Mouse (Mus musculus) T-helper 2 cell (primary cell): ENCODE data around the gene Cobll1.

Experiments used
- in situ Hi-C: fragments of 300-600 bp; cut with MboI, MseI; formaldehyde crosslinking; loops from one replicate; pipeline ENCODE4 v1.15.1; 2025; ENCODE audit warnings: high pct_unique_total_duplicates

Cobll1 gene

DNA sequence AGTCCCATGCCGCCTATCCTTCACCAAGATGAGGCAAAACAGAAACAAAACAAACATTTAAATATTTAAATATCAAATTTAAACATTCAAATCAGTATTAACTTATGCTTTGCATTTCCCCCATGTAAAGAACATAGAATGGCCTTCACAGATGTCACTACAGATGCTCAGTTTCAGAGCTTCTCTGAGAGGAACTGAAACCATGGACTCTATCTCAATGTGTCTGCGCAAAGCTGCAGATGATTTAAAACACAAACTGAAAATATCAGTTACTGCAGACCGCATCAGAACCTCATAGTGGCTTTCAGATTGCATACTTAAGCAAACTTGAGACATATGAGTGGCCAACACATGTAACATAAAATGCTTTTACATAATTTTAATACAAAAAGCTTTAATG lies 40.6 kb downstream of the Cobll1 start:
- in situ Hi-C loops: no loop called here

GRCm38 (mm10) chr2:65196994-65197393 lies 42.2 kb downstream of the Cobll1 start:
- in situ Hi-C loops: no loop called here

DNA sequence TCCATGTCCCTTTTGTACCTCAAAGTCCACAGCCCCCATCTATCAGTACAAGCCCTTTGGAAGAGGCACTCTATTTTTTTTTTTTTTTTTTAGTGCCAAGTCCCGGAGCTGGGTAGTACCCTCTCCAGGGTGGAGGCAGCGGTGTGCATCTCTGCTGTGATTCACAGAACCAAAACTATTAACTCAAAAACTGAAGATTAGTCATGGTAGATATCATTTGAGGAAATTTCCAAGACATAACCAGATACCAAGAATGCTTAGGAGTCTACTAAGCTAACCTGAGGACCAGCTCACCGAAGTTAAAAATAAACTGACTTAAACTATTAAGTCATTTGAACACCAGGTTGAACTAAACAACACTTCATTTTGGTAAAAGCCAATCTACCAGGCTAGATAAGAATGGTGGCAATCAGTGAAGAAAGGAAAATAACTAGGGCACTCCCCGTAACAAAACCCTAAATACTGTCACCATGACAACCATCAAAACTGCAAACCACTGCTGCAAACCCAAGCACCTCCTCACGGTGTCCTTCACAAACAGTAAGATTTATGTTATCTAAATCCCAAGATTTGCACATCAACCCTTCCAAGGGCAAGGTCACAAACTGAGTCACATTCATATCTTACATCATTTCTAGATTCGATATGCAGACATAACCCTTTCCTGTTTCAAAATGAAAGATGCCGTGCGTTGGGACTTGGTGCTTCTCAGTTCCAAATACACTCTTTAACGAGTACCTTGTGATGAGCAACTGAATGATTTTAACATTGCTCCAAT lies 43.8 kb downstream of the Cobll1 start:
- in situ Hi-C loops: no loop called here

DNA sequence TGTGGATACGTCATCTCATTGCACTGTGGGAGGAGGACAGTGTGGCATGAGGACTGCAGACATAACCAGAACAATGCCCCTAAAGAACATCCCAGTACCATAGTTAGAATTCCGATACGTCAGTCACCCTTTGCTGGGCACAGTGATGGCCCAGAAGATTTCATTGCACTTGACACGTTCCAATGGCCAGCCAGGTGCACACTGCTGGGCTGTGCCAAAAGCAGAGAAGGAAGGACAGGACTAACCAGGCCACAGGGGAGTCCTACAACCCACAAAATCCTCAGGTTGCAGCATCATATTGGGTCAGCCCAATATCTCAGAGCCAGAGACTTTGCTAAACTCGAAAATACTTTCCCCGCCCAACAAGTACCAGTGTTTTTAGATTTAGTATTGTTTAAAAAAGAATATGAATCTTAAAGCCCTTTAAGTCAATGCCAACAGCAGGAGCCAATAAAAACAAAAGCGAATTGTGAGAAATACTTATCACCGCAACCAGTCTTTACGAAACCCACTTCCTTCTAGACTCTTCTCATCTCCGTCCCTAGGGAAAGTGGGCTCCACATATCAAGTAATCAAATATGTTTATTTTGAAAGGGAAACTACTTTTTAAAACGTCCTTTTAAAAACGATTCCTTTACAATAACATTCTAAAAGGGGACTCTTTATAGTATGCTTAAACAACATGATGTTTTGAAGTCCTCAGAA lies 46.0 kb downstream of the Cobll1 start:
- in situ Hi-C loops: no loop called here

DNA sequence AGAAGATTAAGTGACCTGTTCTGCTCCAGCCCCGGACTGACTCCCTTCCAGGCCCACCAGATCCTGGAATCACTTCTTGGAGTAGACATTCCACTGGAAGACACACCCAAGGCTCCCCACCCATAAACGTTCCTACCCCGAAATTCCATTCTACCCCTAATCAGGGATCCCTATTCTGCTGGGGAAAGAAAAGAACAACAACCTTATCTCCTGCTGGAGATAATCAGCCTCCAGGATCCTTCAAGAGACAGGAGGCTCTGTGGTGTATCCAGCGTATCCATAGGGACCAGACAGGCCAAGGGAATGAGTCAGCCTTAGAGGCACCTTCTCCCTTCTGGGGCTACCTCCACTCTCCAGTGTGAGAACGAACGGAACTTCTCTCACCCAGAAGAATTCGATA lies 47.8 kb downstream of the Cobll1 start:
- in situ Hi-C loops: no loop called here

- in situ Hi-C loops: no loop called here
Measured at GRCm38 (mm10) chr2:65189346-65189745, 49.9 kb downstream of the Cobll1 start.

- in situ Hi-C loops: no loop called here
Measured at GRCm38 (mm10) chr2:65188585-65188984, 50.6 kb downstream of the Cobll1 start.

DNA sequence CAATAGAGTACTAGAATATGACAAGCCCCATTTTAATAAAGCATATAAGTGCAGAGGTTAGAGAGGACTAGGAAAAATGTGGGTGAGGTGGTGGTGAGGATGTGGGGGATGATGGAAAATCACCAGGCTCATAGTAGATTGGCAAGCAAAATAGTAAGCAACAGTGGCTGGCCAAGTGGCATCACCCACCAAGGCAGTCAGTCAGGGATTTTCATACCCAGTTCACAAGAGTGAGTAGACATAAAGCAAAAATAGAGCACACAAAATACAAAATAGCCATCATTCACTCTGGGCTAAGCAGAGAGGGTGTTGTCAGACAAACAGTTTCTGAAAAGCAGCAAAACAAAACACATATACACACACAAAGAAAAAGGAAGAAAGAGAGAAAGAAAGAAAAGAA lies 51.6 kb downstream of the Cobll1 start:
- in situ Hi-C loops: no loop called here

DNA sequence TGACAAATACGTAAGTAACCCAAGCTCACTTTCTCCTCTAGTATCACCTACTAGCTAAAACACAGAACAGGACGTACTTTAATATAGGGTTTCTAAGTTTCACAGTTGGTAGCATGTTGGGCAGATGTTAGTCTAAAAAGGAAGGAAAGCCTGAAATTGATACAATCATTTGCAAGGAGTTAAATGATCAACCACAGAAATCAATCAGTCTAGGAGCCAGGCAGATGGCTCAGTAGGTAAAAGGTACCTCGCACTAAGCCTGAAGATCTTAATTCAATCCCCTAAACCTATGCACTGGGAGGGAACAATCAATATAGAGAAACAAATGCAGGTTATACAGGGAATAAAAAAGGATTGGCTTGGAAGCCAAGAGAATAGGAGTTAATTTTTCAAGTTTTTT lies 52.0 kb downstream of the Cobll1 start:
- in situ Hi-C loops: no loop called here

- in situ Hi-C loops: no loop called here
Measured at GRCm38 (mm10) chr2:65182747-65183146, 56.5 kb downstream of the Cobll1 start.

DNA sequence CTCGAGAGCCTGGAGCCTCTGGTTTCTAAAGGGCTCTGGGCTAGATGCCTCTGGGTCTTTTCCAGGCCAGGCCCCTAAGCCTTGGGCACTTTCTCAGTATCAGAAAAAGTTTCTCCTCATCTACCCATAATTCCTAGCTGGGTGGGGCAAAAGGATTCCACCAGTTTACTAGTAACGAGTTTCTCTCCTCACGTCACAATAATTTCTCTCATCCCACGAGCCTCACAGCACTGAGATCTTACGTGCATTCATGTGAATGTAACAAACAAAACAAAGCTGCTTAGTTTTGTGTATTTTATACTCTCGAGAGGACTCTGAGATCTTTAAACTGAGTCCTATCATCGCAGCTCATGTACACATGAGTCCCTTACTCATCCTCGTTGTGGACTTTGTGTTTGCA lies 57.5 kb downstream of the Cobll1 start:
- in situ Hi-C loops: no loop called here

- in situ Hi-C loops: no loop called here
Measured at GRCm38 (mm10) chr2:65181066-65181716, 58.0 kb downstream of the Cobll1 start.

- in situ Hi-C loops: loop anchor here (10.0 kb wide), 1 partner anchor 1079 kb away; the partner anchor contains the start of gene Ttc21b
Measured at GRCm38 (mm10) chr2:65175645-65176044, 63.6 kb downstream of the Cobll1 start.

DNA sequence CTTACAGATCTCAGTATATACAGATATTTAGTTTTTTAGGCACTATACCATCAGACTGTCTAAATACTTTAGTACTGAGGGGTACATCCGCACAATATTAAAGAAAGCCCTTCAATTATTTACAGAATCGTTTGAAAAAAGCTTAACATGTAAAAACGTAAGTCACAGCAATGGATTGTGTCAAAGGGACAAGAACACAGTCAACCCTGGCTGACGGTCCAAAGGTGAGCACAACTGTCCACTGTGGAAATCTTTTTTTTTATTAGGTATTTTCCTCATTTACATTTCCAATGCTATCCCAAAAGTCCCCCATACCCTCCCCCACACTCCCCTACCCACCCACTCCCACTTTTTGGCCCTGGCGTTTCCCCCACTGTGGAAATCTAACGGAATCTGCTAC lies 67.1 kb downstream of the Cobll1 start:
- in situ Hi-C loops: loop anchor here (10.0 kb wide), 1 partner anchor 1083 kb away; the partner anchor contains the start of gene Ttc21b

DNA sequence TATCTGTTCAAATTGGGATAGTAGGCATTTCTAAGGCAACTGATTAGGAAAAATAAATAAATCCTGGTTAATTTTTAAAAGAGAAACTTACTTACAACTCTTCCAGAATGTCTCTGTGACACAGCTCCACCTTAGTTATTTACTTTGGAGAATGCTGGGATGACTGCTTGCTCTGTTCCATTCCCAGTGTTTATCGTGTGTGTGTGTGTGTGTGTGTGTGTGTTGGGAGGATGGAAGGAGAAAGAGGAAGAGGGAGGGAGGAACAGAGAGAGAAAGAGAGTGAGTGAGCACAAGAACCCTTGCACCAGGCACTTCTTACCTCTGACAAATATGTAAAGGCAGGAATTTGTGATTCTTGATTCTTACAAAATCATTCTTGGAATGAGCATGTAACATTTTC lies 67.7 kb downstream of the Cobll1 start:
- in situ Hi-C loops: loop anchor here (10.0 kb wide), 1 partner anchor 1083 kb away; the partner anchor contains the start of gene Ttc21b

GRCm38 (mm10) chr2:65170693-65171456 lies 68.3 kb downstream of the Cobll1 start:
- in situ Hi-C loops: loop anchor here (10.0 kb wide), 1 partner anchor 1084 kb away; the partner anchor contains the start of gene Ttc21b

DNA sequence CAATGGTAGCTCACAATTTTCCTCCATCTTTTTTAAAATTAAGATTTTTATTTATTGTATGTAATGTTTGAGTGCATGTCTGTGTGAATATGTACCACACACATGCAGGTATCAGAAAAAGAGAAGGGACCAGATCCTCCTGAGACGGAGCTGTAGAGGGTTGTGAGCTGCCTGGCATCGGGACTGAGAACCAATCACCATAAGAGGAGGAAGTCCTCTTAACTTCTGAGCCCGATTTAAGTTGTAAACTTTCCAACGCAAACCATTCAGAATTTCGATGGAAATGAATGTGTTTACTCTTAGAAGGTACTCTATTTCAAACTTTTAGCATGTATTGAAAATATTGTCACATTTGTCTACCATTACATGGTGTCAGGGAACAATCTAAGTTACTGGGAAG lies 68.9 kb downstream of the Cobll1 start:
- in situ Hi-C loops: loop anchor here (10.0 kb wide), 1 partner anchor 1085 kb away; the partner anchor contains the start of gene Ttc21b

DNA sequence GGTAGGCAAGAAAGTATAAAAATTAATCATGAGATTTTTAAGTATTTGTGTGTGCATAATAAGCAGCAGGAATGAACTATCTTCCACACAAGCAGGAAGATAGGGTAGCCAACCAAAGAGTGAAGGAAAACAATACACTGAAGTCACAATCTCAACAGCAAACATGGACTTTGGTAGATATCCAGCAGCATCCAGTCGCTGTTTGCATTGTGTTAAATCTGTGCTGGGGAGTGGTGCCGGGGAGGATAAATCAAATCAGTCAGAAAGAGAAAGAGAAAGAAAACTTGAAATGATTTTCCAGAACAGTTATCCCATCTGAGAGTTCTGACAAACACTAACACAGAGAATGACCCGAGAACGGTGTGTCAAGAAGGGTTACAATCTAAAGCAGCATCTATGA lies 75.2 kb downstream of the Cobll1 start:
- in situ Hi-C loops: no loop called here

DNA sequence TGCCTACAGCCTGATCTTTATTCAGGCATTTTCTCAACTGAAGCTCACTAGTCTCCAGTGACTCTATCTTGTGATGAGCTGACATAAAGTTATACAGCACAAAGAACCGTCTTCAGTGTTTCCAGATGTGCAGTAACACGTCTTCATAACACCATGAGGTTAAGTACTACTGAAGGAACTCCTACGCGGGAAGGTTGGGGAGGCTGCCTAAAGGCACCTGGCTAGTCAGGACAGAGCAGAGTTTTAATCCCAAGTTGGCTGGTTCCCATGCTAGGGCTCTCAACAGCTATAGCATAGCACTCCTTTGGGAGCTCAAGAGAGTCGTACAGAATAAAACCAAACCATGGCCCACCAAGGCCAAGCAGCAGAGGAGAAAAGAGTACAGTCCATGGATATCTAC lies 76.6 kb downstream of the Cobll1 start:
- in situ Hi-C loops: no loop called here

GRCm38 (mm10) chr2:65161715-65162114 lies 77.5 kb downstream of the Cobll1 start:
- in situ Hi-C loops: no loop called here

DNA sequence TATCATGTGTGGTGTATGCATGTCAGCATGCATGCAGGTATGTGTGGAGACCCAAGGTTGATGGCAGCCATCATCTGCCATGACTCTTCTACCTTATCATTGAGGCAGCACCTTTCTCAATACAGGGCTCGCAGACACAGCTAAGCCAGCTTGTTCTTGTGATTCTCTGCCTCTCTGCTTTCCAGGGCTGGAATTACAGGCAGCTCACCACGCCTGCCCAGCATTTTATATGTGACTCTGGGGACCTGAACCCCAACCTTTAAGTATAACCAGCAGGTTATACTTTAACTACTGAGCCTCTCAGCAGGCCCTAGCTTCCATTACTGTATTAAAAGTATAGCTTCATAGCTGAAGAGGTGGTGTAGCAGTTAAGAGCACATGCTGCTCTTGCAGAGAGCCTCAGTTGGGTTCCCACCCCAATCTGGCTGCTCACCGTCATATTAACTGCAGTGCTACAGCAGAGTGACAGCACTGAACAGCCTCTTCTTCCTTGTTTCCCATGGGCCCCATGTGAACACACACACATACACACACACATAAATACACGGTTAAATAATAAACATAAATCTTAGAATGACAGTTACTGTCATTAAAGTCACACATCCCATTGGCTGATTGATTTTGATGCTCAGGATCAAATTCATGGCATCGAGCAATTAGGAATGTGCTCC lies 81.1 kb downstream of the Cobll1 start:
- in situ Hi-C loops: loop anchor here (5.0 kb wide), 1 partner anchor 69 kb away; no protein-coding TSS in a partner anchor
